Mouse (Mus musculus): ENCODE measurements around the gene Mlf1. TPM values are rescaled to one million over a fixed set of nuclear protein-coding genes. Genes with fewer than 3 reads are reported as not detected.

Gene Mlf1
- polyA plus RNA-seq (2015; fragmentation: Nextera tagmentation; extraction: Ambion mirVana): 4.5 and 4.8 TPM in 2 replicates

- peak within 1 kb of the TSS; percentile 64 for H3K4me2 ChIP-seq (replicated peaks; ENCODE audit: low read depth)
- H3K36me3 ChIP-seq (ENCODE audit: control insufficient read depth, insufficient read depth): no peaks in the 10 kb centered on the region
- H3K4me1 ChIP-seq (replicated peaks; ENCODE audit: control insufficient read depth, insufficient read depth, low read length): no peaks in the 10 kb centered on the region
- ATAC-seq: peak; percentile 98
- no peaks in the 10 kb centered on the region for H3K27me3 ChIP-seq (replicated peaks; ENCODE audit: control insufficient read depth, insufficient read depth, low read length)
- no peaks in the 10 kb centered on the region for H3K9me3 ChIP-seq (ENCODE audit: control insufficient read depth)
- no peak within 1 kb of the TSS for H3K9ac ChIP-seq (ENCODE audit: low read depth, low read length)
- 0% methylated on average over 35 of the region's 35 CpGs for WGBS
- 0 out of 2 replicates have a peak, but pooled peaks have one; percentile 12 for TF ChIP-seq CTCF (IDR thresholded peaks at IDR 0.05; ENCODE audit: low read depth)
- H3K27ac ChIP-seq (ENCODE audit: low read depth, low read length): no peak within 1 kb of the TSS
- H3K4me3 ChIP-seq (ENCODE audit: low read depth, low read length): peak within 1 kb of the TSS; percentile 29
Measured at GRCm38 (mm10) chr3:67373872-67374271, at the start of gene Mlf1. Gene Mlf1 (plus strand): TSS chr3:67374097.

GRCm38 (mm10) chr3:67339558-67339957, 34.3 kb upstream of the Mlf1 start:
- no peak for ATAC-seq
- no peak overlapping the region for H3K4me2 ChIP-seq (replicated peaks; ENCODE audit: low read depth)
- no peaks in the 10 kb centered on the region for H3K9me3 ChIP-seq (ENCODE audit: control insufficient read depth)
- 56% methylated on average over 3 of the region's 3 CpGs for WGBS
- no peak overlapping the region for H3K27ac ChIP-seq (ENCODE audit: low read depth, low read length)
- H3K4me1 ChIP-seq (replicated peaks; ENCODE audit: control insufficient read depth, insufficient read depth, low read length): no peaks in the 10 kb centered on the region
- no peaks in the 10 kb centered on the region for H3K36me3 ChIP-seq (ENCODE audit: control insufficient read depth, insufficient read depth)
- no peak overlapping the region for H3K4me3 ChIP-seq (ENCODE audit: low read depth, low read length)
- no peak for TF ChIP-seq CTCF (IDR thresholded peaks at IDR 0.05; ENCODE audit: low read depth)
- H3K27me3 ChIP-seq (replicated peaks; ENCODE audit: control insufficient read depth, insufficient read depth, low read length): no peaks in the 10 kb centered on the region
- no peak overlapping the region for H3K9ac ChIP-seq (ENCODE audit: low read depth, low read length)

- WGBS: 75% methylated on average over 7 of the region's 7 CpGs
- H3K27ac ChIP-seq (ENCODE audit: low read depth, low read length): no peak overlapping the region
- no peaks in the 10 kb centered on the region for H3K9me3 ChIP-seq (ENCODE audit: control insufficient read depth)
- no peaks in the 10 kb centered on the region for H3K36me3 ChIP-seq (ENCODE audit: control insufficient read depth, insufficient read depth)
- H3K4me2 ChIP-seq (replicated peaks; ENCODE audit: low read depth): no peak overlapping the region
- H3K27me3 ChIP-seq (replicated peaks; ENCODE audit: control insufficient read depth, insufficient read depth, low read length): no peaks in the 10 kb centered on the region
- no peak for ATAC-seq
- no peak overlapping the region for H3K4me3 ChIP-seq (ENCODE audit: low read depth, low read length)
- no peaks in the 10 kb centered on the region for H3K4me1 ChIP-seq (replicated peaks; ENCODE audit: control insufficient read depth, insufficient read depth, low read length)
- TF ChIP-seq CTCF (IDR thresholded peaks at IDR 0.05; ENCODE audit: low read depth): no peak
- H3K9ac ChIP-seq (ENCODE audit: low read depth, low read length): no peak overlapping the region
Measured at GRCm38 (mm10) chr3:67340921-67341320, 33.0 kb upstream of the Mlf1 start.

- TF ChIP-seq CTCF (IDR thresholded peaks at IDR 0.05; ENCODE audit: low read depth): peak; percentile 68
- no peak for ATAC-seq
- Histone ChIP-seq H3K4me3 (ENCODE audit: low read depth, low read length) (no peak overlapping the region), H3K9me3 (ENCODE audit: control insufficient read depth) (no peaks in the 10 kb centered on the region), H3K9ac (ENCODE audit: low read depth, low read length) (no peak overlapping the region), H3K4me2 (replicated peaks; ENCODE audit: low read depth) (no peak overlapping the region), H3K27me3 (replicated peaks; ENCODE audit: control insufficient read depth, insufficient read depth, low read length) (no peaks in the 10 kb centered on the region), H3K36me3 (ENCODE audit: control insufficient read depth, insufficient read depth) (no peaks in the 10 kb centered on the region), H3K27ac (ENCODE audit: low read depth, low read length) (no peak overlapping the region), H3K4me1 (replicated peaks; ENCODE audit: control insufficient read depth, insufficient read depth, low read length) (no peaks in the 10 kb centered on the region)
- WGBS: 60% methylated on average over 5 of the region's 5 CpGs
Measured at GRCm38 (mm10) chr3:67343004-67343662, 30.8 kb upstream of the Mlf1 start.

- H3K4me3 ChIP-seq (ENCODE audit: low read depth, low read length): no peak overlapping the region
- no peaks in the 10 kb centered on the region for H3K36me3 ChIP-seq (ENCODE audit: control insufficient read depth, insufficient read depth)
- no peak overlapping the region for H3K4me2 ChIP-seq (replicated peaks; ENCODE audit: low read depth)
- WGBS: 9% methylated on average over 2 of the region's 2 CpGs
- TF ChIP-seq CTCF (IDR thresholded peaks at IDR 0.05; ENCODE audit: low read depth): peak; percentile 87
- H3K4me1 ChIP-seq (replicated peaks; ENCODE audit: control insufficient read depth, insufficient read depth, low read length): no peaks in the 10 kb centered on the region
- ATAC-seq: no peak
- H3K27me3 ChIP-seq (replicated peaks; ENCODE audit: control insufficient read depth, insufficient read depth, low read length): no peaks in the 10 kb centered on the region
- no peaks in the 10 kb centered on the region for H3K9me3 ChIP-seq (ENCODE audit: control insufficient read depth)
- no peak overlapping the region for H3K9ac ChIP-seq (ENCODE audit: low read depth, low read length)
- no peak overlapping the region for H3K27ac ChIP-seq (ENCODE audit: low read depth, low read length)
Measured at GRCm38 (mm10) chr3:67344599-67344998, 29.3 kb upstream of the Mlf1 start.

- H3K9me3 ChIP-seq (ENCODE audit: control insufficient read depth): no peaks in the 10 kb centered on the region
- ATAC-seq: no peak
- no peaks in the 10 kb centered on the region for H3K27me3 ChIP-seq (replicated peaks; ENCODE audit: control insufficient read depth, insufficient read depth, low read length)
- no peak overlapping the region for H3K9ac ChIP-seq (ENCODE audit: low read depth, low read length)
- no peak for TF ChIP-seq CTCF (IDR thresholded peaks at IDR 0.05; ENCODE audit: low read depth)
- no peaks in the 10 kb centered on the region for H3K4me1 ChIP-seq (replicated peaks; ENCODE audit: control insufficient read depth, insufficient read depth, low read length)
- H3K4me2 ChIP-seq (replicated peaks; ENCODE audit: low read depth): no peak overlapping the region
- H3K27ac ChIP-seq (ENCODE audit: low read depth, low read length): no peak overlapping the region
- H3K36me3 ChIP-seq (ENCODE audit: control insufficient read depth, insufficient read depth): no peaks in the 10 kb centered on the region
- 67% methylated on average over 2 of the region's 2 CpGs for WGBS
- H3K4me3 ChIP-seq (ENCODE audit: low read depth, low read length): no peak overlapping the region
Measured at GRCm38 (mm10) chr3:67346674-67347073, 27.2 kb upstream of the Mlf1 start.

Measured in intestine, postnatal 0 days (tissue).